Mouse (Mus musculus) heart, adult 2 months (tissue): ENCODE measurements around the gene Exoc4.

Experiments used
- CTCF ChIP-seq: fragments of 200-600 bp; IDR thresholded peaks from 2 replicates; pipeline ENCODE4 v1.8.1; 2022; ENCODE audit warnings: antibody characterized with exemption, mild to moderate bottlenecking, moderate library complexity
- EP300 ChIP-seq: fragments of 200-500 bp; IDR thresholded peaks from 2 replicates; pipeline ENCODE4 v1.6.1; 2011; ENCODE audit warnings: low read depth, low read length, control low read depth; ENCODE audit not compliant: insufficient read depth

- TF ChIP-seq CTCF (no peak), EP300 (no peak)
Measured at GRCm38 (mm10) chr6:33401161-33401560, 152.3 kb downstream of the Exoc4 start.
